Mouse (Mus musculus) embryonic facial prominence, embryonic 13.5 days (tissue): Measurements from ENCODE around the gene D11Wsu47e. TPM values are rescaled to one million over a fixed set of nuclear protein-coding genes. Genes with fewer than 3 reads are reported as not detected.

ENCODE experiments used
- ATAC-seq: fragments of 200-750 bp; cut with Nextera tagmentation; 2 replicates; pipeline ENCODE4 v1.8.0; 2017; ENCODE audit warnings: low read depth; ENCODE audit not compliant: insufficient number of reproducible peaks, insufficient read depth, low FRiP score, low TSS enrichment
- H3K27ac ChIP-seq: fragments of 300-500 bp; sonication (generic); 2 replicates; pipeline ENCODE4 v1.5.1; 2015; ENCODE audit warnings: moderate library complexity, mild to moderate bottlenecking, inconsistent platforms
- H3K27me3 ChIP-seq: fragments of 300-500 bp; sonication (generic); 2 replicates; pipeline ENCODE4 v1.6.1; 2015; ENCODE audit warnings: mild to moderate bottlenecking, inconsistent platforms
- H3K36me3 ChIP-seq: fragments of 300-500 bp; sonication (generic); 2 replicates; pipeline ENCODE4 v1.6.1; 2015; ENCODE audit warnings: mild to moderate bottlenecking, inconsistent platforms
- H3K4me1 ChIP-seq: fragments of 300-500 bp; sonication (generic); 2 replicates; pipeline ENCODE4 v1.6.1; 2015; ENCODE audit warnings: inconsistent platforms
- H3K4me2 ChIP-seq: fragments of 300-500 bp; sonication (generic); 2 replicates; pipeline ENCODE4 v1.6.1; 2015; ENCODE audit warnings: moderate library complexity, mild to moderate bottlenecking, inconsistent platforms
- H3K4me3 ChIP-seq: fragments of 300-500 bp; sonication (generic); 2 replicates; pipeline ENCODE4 v1.5.1; 2015; ENCODE audit warnings: mild to moderate bottlenecking, inconsistent platforms
- H3K9ac ChIP-seq: fragments of 300-500 bp; sonication (generic); 2 replicates; pipeline ENCODE4 v1.6.1; 2015; ENCODE audit warnings: mild to moderate bottlenecking, inconsistent platforms
- H3K9me3 ChIP-seq: fragments of 300-500 bp; sonication (generic); 2 replicates; pipeline ENCODE4 v1.6.1; 2016; ENCODE audit warnings: inconsistent platforms
- WGBS: fragments of 180-500 bp; shearing (Covaris S2); methylation state at CpG from one replicate; pipeline ENCODE4 v1.1.7; 2015; ENCODE audit warnings: mixed read lengths; 5-methylcytosine and 5-hydroxymethylcytosine counted together
- polyA plus RNA-seq: library from polyadenylated mRNA; unstranded; fragments of >200 nt; fragmentation: Nextera tagmentation; extraction: Ambion mirVana; gene quantifications from 2 replicates; pipeline ENCODE4 v1.2.1, GENCODE M21; 2015

Gene D11Wsu47e
- polyA plus RNA-seq, 1 experiment from 2014 or later: 23.5 TPM

GRCm38 (mm10) chr11:113739213-113739612, 55.0 kb downstream of the D11Wsu47e start:
- H3K36me3 ChIP-seq: peaks cover 48% of the 10 kb centered on the region
- no peak for ATAC-seq
- H3K9me3 ChIP-seq: 0 out of 2 replicates have a peak, but pooled peaks cover 8% of the 10 kb centered on the region
- H3K9ac ChIP-seq: no peak overlapping the region
- no peaks in the 10 kb centered on the region for H3K27me3 ChIP-seq
- H3K4me3 ChIP-seq: no peak overlapping the region
- peaks cover 60% of the 10 kb centered on the region for H3K4me1 ChIP-seq
- no peak overlapping the region for H3K4me2 ChIP-seq
- no peak overlapping the region for H3K27ac ChIP-seq
- 88% methylated on average over 8 of the region's 8 CpGs for WGBS

GRCm38 (mm10) chr11:113740100-113740499, 55.9 kb downstream of the D11Wsu47e start:
- H3K27ac ChIP-seq: no peak overlapping the region
- H3K9ac ChIP-seq: no peak overlapping the region
- no peak overlapping the region for H3K4me2 ChIP-seq
- no peak overlapping the region for H3K4me3 ChIP-seq
- no peaks in the 10 kb centered on the region for H3K27me3 ChIP-seq
- ATAC-seq: no peak
- 81% methylated on average over 7 of the region's 7 CpGs for WGBS
- peaks cover 56% of the 10 kb centered on the region for H3K36me3 ChIP-seq
- H3K9me3 ChIP-seq: 0 out of 2 replicates have a peak, but pooled peaks cover 8% of the 10 kb centered on the region
- H3K4me1 ChIP-seq: peaks cover 52% of the 10 kb centered on the region

GRCm38 (mm10) chr11:113742998-113743397, 58.8 kb downstream of the D11Wsu47e start:
- ATAC-seq: no peak
- WGBS: 100% methylated on average over 1 of the region's 1 CpGs
- Histone ChIP-seq H3K9me3 (0 out of 2 replicates have a peak, but pooled peaks cover 8% of the 10 kb centered on the region), H3K4me1 (peaks cover 38% of the 10 kb centered on the region), H3K9ac (no peak overlapping the region), H3K36me3 (peaks cover 72% of the 10 kb centered on the region), H3K4me2 (no peak overlapping the region), H3K27me3 (no peaks in the 10 kb centered on the region), H3K4me3 (no peak overlapping the region), H3K27ac (no peak overlapping the region)

Other genes with a start within 250 kb of the D11Wsu47e start
- gene Sstr2, start 65.1 kb upstream of the D11Wsu47e start, polyA plus RNA-seq: 1.3 and 1.5 TPM in 2 replicates
- 24.3 and 27.4 TPM in 2 replicates for gene Cog1, start 35.2 kb upstream of the D11Wsu47e start, polyA plus RNA-seq
- gene Slc39a11, start 34.3 kb upstream of the D11Wsu47e start, polyA plus RNA-seq: 21.3 and 26.3 TPM in 2 replicates
- 49.0 and 50.1 TPM in 2 replicates for gene Fam104a, start 257 bp upstream of the D11Wsu47e start, polyA plus RNA-seq
- gene Cpsf4l, start 25.6 kb downstream of the D11Wsu47e start, polyA plus RNA-seq: 1.5 and 1.7 TPM in 2 replicates
- 108 and 119 TPM in 2 replicates for gene Cdc42ep4, start 67.5 kb downstream of the D11Wsu47e start, polyA plus RNA-seq